Mouse (Mus musculus) left cerebral cortex, postnatal 4 days (tissue): ENCODE results near the gene Csmd2. TPM values are rescaled to one million over a fixed set of nuclear protein-coding genes. Genes with fewer than 3 reads are reported as not detected.

Experiments
- DNase-seq: peaks from one replicate; pipeline ENCODE4 v3.0.0-alpha.2; 2022
- intact Hi-C: fragments of 180-260 bp; cut with DNase I; formaldehyde crosslinking; loops from one replicate; pipeline ENCODE4 v1.15.1; 2025
- total RNA-seq, 2 experiments: library from RNA; stranded (reverse); gene quantifications; 2 replicates each; pipeline ENCODE4 v1.2.3; 2021

The Csmd2 gene
- total RNA-seq, 2 experiments from 2014 or later: 76.9 to 83.5 TPM

DNA sequence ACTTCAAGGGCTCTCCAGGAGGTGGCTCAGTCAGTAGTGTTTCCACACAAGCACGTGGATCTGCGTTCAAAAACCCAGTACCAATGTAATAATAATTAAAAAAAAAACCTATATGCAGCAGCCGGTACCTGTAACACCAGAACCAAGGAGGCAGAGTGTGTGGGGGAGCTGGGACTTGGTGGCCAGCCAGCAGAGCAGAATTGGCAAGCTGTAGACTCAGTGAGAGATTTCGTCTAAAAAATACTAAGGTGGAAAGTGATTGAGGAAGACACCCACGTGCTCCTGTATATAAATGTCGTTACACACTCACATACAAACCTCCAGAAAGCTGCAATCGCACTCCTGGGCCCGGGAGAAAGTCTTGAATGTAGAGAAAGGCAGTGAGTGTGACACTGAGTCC lies 316.4 kb downstream of the Csmd2 start:
- peak; percentile 19 for DNase-seq
- intact Hi-C loops: no loop called here

GRCm38 (mm10) chr4:128306011-128306410 lies 318.4 kb downstream of the Csmd2 start:
- intact Hi-C loops: no loop called here
- DNase-seq: no peak

DNA sequence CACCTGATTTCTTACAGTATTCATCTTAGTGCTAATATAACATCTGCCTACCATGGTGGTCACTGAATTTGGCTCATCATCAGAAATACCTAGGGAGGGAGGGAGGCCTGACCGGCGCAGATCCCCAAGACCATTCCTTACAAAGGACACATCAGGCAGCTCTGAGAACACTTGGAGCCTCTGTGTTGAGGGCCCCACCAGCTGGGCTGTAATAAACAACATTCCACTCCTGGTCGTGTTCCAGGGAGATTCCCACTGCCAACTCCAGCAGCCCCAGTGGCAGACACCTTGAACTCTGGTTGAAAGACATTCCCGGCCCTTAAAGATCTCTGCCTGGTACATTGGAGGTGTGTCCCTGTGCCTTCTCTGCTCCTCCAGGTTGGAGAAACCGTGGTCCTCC lies 327.7 kb downstream of the Csmd2 start:
- intact Hi-C loops: no loop called here
- peak; percentile 47 for DNase-seq

DNA sequence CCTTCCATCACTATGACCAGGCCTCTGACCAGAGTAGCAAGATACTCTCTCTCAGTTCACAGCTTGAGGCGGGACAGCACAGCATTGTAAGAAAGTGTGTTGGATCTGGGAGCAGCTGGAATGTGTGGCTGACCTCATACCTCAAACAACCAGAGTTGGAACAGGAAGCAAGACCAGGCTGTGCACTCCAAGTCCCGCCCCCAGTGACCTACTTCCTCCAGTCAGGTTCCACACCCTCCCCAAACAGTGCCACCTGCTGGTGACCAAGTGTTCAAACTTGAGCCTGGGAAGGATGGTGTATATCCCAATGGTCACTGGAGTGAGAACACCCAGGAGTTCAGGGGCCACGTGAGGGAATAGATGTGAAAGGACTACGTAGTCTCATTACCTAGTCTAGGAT lies 330.3 kb downstream of the Csmd2 start:
- intact Hi-C loops: no loop called here
- peak; percentile 44 for DNase-seq

GRCm38 (mm10) chr4:128325511-128325910 lies 337.9 kb downstream of the Csmd2 start:
- intact Hi-C loops: no loop called here
- DNase-seq: no peak

- intact Hi-C loops: no loop called here
- DNase-seq: peak; percentile 68
These were observed 339.1 kb downstream of the Csmd2 start for GRCm38 (mm10) chr4:128326755-128327154.

- no peak for DNase-seq
These were observed 339.8 kb downstream of the Csmd2 start for GRCm38 (mm10) chr4:128327421-128327820.

DNA sequence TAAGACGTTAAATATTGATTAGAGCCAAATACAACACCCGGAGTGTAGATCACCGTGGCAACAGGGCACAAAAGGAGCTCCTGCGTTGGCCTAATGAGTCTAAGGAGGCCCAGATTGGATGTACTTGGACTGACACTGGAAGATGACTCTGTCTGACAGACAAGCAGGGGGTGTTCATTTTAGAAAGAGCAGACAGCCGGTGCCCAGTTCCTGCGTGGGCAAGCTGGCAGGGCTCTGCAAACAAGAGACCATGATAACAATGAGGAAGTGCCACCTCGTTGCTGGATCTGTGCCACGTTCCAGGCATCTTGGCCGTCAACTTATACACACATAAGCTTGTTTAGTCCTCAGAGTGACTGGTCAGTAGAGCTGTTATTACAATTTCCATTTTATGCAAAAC lies 342.9 kb downstream of the Csmd2 start:
- intact Hi-C loops: no loop called here
- peak; percentile 88 for DNase-seq

More at GRCm38 (mm10) chr4:128327421-128327820, 339.8 kb downstream of the Csmd2 start:
- intact Hi-C loops: no loop called here

DNA sequence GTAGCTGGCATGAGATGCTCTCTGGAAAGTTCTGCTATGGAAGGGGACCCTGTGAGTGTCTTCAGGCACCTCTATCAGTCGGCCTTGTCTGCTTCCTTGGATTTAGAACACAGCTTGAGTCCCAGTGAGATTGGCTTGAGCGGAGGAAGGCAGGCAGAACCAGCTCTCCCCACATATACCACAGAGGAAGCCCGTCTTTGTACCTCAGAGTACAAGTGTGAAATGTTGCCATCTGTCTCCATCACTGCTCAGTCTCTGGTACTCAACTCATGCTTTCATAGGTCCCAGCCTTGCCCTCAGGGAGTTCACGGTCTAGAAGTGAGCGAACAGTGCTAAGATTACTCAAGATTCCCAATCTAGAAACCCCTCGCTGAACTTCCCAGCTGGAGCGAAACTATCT lies 352.8 kb downstream of the Csmd2 start:
- intact Hi-C loops: no loop called here
- DNase-seq: no peak

DNA sequence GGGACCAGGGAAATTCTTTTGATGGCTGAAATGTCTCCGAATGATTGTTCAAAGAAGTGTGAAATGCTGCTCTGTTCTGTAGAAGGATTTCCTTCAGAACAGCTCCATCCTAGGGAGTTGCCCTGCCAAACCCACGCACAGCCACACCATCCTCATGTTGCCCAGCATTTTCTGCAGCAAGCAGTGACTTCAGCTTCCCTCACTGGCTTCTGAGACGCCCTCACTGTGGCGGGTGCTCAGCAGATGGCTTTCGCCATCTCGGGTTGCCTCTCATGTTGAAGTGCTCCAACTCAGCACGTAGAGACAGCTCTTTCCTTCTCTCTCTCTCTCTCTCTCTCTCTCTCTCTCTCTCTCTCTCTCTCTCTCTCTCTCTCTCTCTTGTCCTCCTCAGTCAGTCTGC lies 353.7 kb downstream of the Csmd2 start:
- no peak for DNase-seq
- intact Hi-C loops: no loop called here

DNA sequence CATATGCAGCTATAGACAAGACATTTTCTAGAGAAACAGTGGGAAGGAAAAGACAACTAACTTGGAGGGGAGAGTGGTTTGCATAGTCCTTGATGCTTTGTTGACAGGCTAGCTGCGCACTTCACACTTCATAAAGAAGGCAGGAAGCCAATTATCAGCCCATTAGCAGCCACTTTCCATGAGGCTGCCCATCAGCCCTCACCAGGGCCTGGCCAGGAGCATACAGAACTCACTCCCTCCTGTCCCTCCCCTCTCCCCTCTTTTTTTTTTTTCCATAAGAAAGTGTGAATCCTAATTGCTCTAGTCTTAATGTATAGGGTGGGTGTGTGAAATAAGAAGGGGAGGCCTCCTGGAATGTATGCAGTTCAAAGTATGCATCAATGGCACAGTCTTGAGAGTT lies 354.6 kb downstream of the Csmd2 start:
- intact Hi-C loops: no loop called here
- DNase-seq: no peak

DNA sequence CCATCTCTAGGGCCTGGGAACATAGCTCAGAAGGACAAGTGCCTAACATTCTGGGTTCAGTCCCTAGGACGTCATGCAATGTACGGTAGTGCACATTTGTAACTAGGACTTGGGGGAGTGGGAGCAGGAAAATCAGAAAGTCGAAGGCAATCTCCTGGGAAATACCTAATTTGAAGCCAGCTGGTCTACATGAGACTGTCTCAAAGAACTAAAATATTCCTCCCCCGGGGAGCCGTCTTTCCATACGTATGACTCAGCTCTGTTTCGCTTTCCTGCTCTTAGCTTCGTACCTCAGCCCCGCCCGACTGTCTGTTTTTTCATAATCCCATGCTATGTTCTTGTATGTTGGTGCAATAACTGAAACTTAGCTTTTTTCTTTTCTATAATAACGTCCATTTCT lies 371.1 kb downstream of the Csmd2 start:
- DNase-seq: no peak
- intact Hi-C loops: no loop called here

DNA sequence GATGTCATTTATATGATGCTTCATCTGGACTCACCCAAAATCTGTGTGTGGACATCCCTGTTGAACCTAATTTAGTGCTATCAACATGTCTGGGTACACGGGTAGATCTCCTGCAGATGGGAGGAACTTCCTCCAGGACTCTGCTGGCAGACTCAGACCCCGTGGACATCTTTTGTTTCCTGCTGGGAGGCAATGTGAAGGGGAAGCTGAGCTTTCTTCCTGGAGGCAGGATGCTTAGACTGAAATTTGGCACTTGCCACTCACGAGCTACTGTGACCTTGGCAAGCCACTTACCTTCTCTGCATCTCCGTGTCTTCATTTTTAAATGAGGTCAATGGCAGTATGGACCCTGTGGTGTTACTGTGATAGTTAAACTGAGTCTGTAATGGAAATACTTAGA lies 378.2 kb downstream of the Csmd2 start:
- DNase-seq: no peak
- intact Hi-C loops: no loop called here

DNA sequence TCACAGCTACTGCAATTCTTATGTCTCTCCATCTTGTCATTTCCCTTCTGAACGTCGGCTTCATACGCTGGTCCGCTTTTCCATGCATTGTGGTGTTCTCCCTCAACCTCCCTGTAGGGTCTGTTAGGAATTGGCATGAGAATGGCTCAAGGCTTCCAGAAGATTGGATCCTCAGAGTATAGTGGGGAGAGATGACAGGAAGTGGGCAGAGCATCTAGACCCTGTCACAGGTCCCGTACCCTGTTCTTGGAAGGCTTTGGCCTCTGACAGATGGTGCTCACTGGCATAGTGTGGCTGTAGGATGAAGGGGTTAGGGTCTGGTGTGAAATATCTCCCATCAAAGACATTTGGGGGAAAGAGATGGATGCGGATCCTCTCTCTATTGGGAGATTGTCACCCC lies 380.4 kb downstream of the Csmd2 start:
- intact Hi-C loops: no loop called here
- DNase-seq: peak; percentile 36

GRCm38 (mm10) chr4:128371766-128372165 lies 384.1 kb downstream of the Csmd2 start:
- DNase-seq: peak; percentile 63
- intact Hi-C loops: no loop called here

DNA sequence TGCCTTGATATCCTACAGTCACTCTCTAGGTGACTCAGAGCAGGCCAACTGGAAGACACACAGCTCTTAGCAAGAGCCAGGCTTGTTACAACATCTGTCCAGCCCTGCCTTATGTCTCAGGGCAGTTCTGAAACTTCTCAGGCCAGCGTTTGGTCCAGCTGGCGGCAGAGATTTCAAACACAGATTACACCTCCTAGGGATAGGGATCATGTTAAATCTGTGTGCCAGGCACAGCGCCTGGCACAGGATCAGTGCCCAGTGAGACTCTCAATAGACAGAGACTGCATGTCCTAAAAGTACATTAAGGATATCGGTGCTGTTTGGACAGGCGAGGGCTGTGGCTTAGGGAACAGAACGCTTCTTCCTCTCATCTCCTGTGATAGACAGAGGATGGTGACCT lies 385.5 kb downstream of the Csmd2 start:
- peak; percentile 43 for DNase-seq
- intact Hi-C loops: no loop called here

DNA sequence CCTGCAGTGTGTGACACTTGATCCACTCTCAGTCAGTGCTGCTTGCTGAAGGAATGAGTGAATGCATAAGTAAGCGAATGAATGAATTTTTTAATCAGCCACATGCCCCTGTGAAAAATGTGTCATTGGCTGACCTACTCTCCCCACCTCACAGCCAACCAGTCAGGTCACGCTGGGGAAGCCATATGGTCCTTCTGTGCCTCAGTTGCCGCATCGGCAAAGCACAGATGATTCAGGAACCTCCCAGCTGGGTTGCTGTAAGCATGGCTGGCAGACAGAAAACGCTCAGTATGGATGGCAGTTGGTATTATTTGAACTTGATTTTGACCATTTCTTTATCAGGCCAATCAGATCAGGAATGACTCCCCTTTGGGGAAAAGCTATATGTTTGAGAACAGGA lies 386.4 kb downstream of the Csmd2 start:
- DNase-seq: peak; percentile 60
- intact Hi-C loops: no loop called here

- intact Hi-C loops: no loop called here
- DNase-seq: no peak
These were observed 391.3 kb downstream of the Csmd2 start for GRCm38 (mm10) chr4:128378946-128379345.

- DNase-seq: no peak
- intact Hi-C loops: no loop called here
These were observed 393.7 kb downstream of the Csmd2 start for GRCm38 (mm10) chr4:128381331-128381730.

GRCm38 (mm10) chr4:128383800-128384199 lies 396.1 kb downstream of the Csmd2 start:
- intact Hi-C loops: no loop called here
- DNase-seq: no peak

DNA sequence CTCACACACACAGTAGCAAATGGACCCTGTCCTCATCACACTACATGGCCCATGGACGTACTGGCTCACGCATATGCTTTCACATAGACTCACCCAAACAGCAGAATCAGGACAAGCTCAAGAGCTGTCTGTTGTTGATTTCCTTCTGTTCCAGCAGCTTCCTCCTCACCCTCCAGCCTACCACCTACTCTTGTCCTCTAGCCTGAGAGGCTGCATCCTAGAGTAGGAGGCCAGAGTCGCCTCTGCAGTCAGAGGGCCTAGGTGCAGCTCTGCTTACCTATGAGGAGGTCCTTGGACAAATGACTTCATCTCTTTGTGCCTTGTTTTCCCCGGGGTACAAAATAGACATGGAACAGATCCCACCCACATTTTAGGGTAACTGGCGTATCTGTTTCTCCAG lies 403.8 kb downstream of the Csmd2 start:
- intact Hi-C loops: no loop called here
- DNase-seq: no peak

DNA sequence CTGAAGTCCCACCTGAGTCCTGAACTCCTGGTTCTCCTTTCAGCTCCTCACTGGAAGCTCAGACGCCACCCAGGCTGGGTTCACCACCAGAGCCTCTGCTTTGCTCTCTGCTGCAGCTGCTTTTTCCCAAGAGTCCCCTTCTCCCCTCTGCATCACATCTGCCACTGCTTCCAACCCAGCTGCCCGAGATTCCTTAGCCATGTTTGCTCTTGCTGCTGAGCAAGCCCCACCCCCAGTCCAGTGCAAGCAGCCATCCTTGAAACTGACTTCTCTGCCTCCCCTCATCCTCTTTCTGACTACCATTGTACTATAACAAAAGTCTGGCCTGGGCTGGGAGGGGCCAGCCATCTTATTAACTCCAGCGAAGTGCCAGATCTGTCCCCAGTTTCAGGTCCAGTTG lies 404.6 kb downstream of the Csmd2 start:
- intact Hi-C loops: no loop called here
- no peak for DNase-seq

DNA sequence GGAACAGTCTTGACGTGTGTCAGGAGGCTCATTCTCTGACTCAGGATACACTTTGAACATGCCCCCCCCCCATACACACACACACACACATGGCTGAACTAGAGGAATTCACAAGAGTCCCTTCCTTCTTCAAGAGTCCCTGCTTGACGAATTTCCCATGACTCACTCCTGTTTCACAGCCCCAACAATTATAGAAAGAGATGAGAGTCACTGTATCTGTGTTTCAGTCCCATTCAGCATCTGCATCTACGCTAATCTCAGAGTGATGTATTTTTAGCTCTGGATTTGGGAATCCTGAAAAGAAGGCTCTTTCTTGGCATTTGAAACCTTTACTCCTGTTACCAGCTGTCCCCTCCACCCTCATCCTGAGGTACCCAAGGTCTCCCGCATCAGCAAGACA lies 406.2 kb downstream of the Csmd2 start:
- DNase-seq: no peak
- intact Hi-C loops: no loop called here

- intact Hi-C loops: no loop called here
- peak; percentile 39 for DNase-seq
These were observed 409.0 kb downstream of the Csmd2 start for GRCm38 (mm10) chr4:128396616-128397015.
